Mouse (Mus musculus) forebrain, postnatal 0 days (tissue): ENCODE data around the gene Ganab. TPM values are rescaled to one million over a fixed set of nuclear protein-coding genes. Genes with fewer than 3 reads are reported as not detected.

Experiments
- ATAC-seq: fragments of 200-750 bp; cut with Nextera tagmentation; 2 replicates; pipeline ENCODE4 v1.8.0; 2017; ENCODE audit warnings: mild to moderate bottlenecking, moderate library complexity
- DNase-seq: peaks from one replicate; pipeline ENCODE4 v3.0.0-alpha.2; 2015
- H3K27ac ChIP-seq: fragments of 300-500 bp; sonication (generic); 2 replicates; pipeline ENCODE4 v1.5.1; 2014; ENCODE audit warnings: low read depth, mild to moderate bottlenecking, antibody characterized with exemption, low read length, moderate library complexity, mixed read lengths
- H3K27me3 ChIP-seq: fragments of 300-500 bp; sonication (generic); 2 replicates; pipeline ENCODE4 v1.6.1; 2014; ENCODE audit warnings: mild to moderate bottlenecking, low read length, mixed read lengths; ENCODE audit not compliant: insufficient read depth
- H3K36me3 ChIP-seq: fragments of 300-500 bp; sonication (generic); 2 replicates; pipeline ENCODE4 v1.6.1; 2014; ENCODE audit warnings: mild to moderate bottlenecking, moderate library complexity; ENCODE audit not compliant: insufficient read depth
- H3K4me1 ChIP-seq: fragments of 300-500 bp; sonication (generic); 2 replicates; pipeline ENCODE4 v1.6.1; 2014; ENCODE audit warnings: antibody characterized with exemption; ENCODE audit not compliant: insufficient read depth
- H3K4me2 ChIP-seq: fragments of 300-500 bp; sonication (generic); 2 replicates; pipeline ENCODE4 v1.6.1; 2014; ENCODE audit warnings: low read depth, mild to moderate bottlenecking, moderate library complexity
- H3K4me3 ChIP-seq: fragments of 300-500 bp; sonication (generic); 2 replicates; pipeline ENCODE4 v1.5.1; 2014; ENCODE audit warnings: low read depth, low read length, mixed read lengths
- H3K9ac ChIP-seq: fragments of 300-500 bp; sonication (generic); 2 replicates; pipeline ENCODE4 v1.6.1; 2014; ENCODE audit warnings: mild to moderate bottlenecking
- H3K9me3 ChIP-seq: fragments of 300-500 bp; sonication (generic); 2 replicates; pipeline ENCODE4 v1.6.1; 2016; ENCODE audit warnings: low read length
- CTCF ChIP-seq: sonication (generic); IDR thresholded peaks from 2 replicates; pipeline ENCODE4 v1.5.1; 2016; ENCODE audit warnings: antibody characterized with exemption, control low read depth, low read depth
- WGBS: fragments of 180-500 bp; shearing (Covaris S2); extraction: QIAGEN DNeasy Blood & Tissue Kit; methylation state at CpG from one replicate; pipeline ENCODE4 v1.1.7; 2014; 5-methylcytosine and 5-hydroxymethylcytosine counted together
- polyA plus RNA-seq: library from polyadenylated mRNA; unstranded; fragments of >200 nt; fragmentation: Nextera tagmentation; extraction: Ambion mirVana; gene quantifications from 2 replicates; pipeline ENCODE4 v1.2.1, GENCODE M21; 2015
- total RNA-seq: library from RNA; depleted of rRNA; stranded (reverse); fragments of >200 nt; gene quantifications from 2 replicates; pipeline ENCODE4 v1.2.3, GENCODE M21; 2014

Ganab gene
- total and polyA plus RNA-seq, 2 experiments from 2014 or later, result 54.0 to 96.7 TPM

GRCm38 (mm10) chr19:8920836-8921291, 23.0 kb downstream of the Ganab start:
- H3K9me3 ChIP-seq, result no peaks in the 10 kb centered on the region
- H3K9ac ChIP-seq, result peak overlapping the region; percentile 76
- TF ChIP-seq CTCF, result no peak
- peak overlapping the region; percentile 79 for H3K4me2 ChIP-seq
- peak overlapping the region; percentile 89 for H3K4me3 ChIP-seq
- H3K36me3 ChIP-seq, result peaks cover 14% of the 10 kb centered on the region
- ATAC-seq (no peak), DNase-seq (peak; percentile 44)
- H3K27me3 ChIP-seq, result no peaks in the 10 kb centered on the region
- peaks cover 14% of the 10 kb centered on the region for H3K4me1 ChIP-seq
- 2% methylated on average over 6 of the region's 6 CpGs for WGBS
- H3K27ac ChIP-seq, result peak overlapping the region; percentile 86

- Histone ChIP-seq H3K4me2 (peak overlapping the region; percentile 79; the same call in 1 of the 2 replicates), H3K9me3 (no peaks in the 10 kb centered on the region), H3K9ac (no peak overlapping the region), H3K27me3 (no peaks in the 10 kb centered on the region), H3K4me1 (peaks cover 14% of the 10 kb centered on the region), H3K27ac (no peak overlapping the region), H3K4me3 (peak overlapping the region; percentile 89; the same call in 1 of the 2 replicates), H3K36me3 (peaks cover 11% of the 10 kb centered on the region; the same call in 1 of the 2 replicates)
- ATAC-seq, result no peak
- WGBS, result 87% methylated on average over 9 of the region's 9 CpGs
- no peak for TF ChIP-seq CTCF
- DNase-seq, result no peak
Measured at GRCm38 (mm10) chr19:8921741-8922140, 23.9 kb downstream of the Ganab start.

GRCm38 (mm10) chr19:8926766-8927165, 28.9 kb downstream of the Ganab start:
- H3K4me3 ChIP-seq, result no peak overlapping the region
- H3K27me3 ChIP-seq, result no peaks in the 10 kb centered on the region
- no peak overlapping the region for H3K27ac ChIP-seq
- WGBS, result 93% methylated on average over 2 of the region's 2 CpGs
- H3K9ac ChIP-seq, result no peak overlapping the region
- no peaks in the 10 kb centered on the region for H3K9me3 ChIP-seq
- no peak for ATAC-seq
- no peak for TF ChIP-seq CTCF
- no peak overlapping the region for H3K4me2 ChIP-seq
- no peak for DNase-seq
- peaks cover 5% of the 10 kb centered on the region for H3K4me1 ChIP-seq
- H3K36me3 ChIP-seq, result peaks cover 16% of the 10 kb centered on the region; the same call in 1 of the 2 replicates

GRCm38 (mm10) chr19:8927891-8928525, 30.1 kb downstream of the Ganab start:
- DNase-seq (no peak), ATAC-seq (no peak)
- WGBS, result 94% methylated on average over 12 of the region's 12 CpGs
- Histone ChIP-seq H3K9ac (no peak overlapping the region), H3K27me3 (no peaks in the 10 kb centered on the region), H3K4me3 (no peak overlapping the region), H3K4me2 (no peak overlapping the region), H3K27ac (no peak overlapping the region), H3K9me3 (no peaks in the 10 kb centered on the region), H3K4me1 (peaks cover 4% of the 10 kb centered on the region; the same call in 1 of the 2 replicates), H3K36me3 (peaks cover 16% of the 10 kb centered on the region; the same call in 1 of the 2 replicates)
- no peak for TF ChIP-seq CTCF

GRCm38 (mm10) chr19:8928689-8929223, 30.9 kb downstream of the Ganab start:
- H3K36me3 ChIP-seq, result peaks cover 16% of the 10 kb centered on the region; the same call in 1 of the 2 replicates
- no peak overlapping the region for H3K27ac ChIP-seq
- peak overlapping the region; percentile 57; the same call in 1 of the 2 replicates for H3K9ac ChIP-seq
- peaks cover 4% of the 10 kb centered on the region; the same call in 1 of the 2 replicates for H3K4me1 ChIP-seq
- DNase-seq (no peak), ATAC-seq (peak; percentile 23)
- H3K4me3 ChIP-seq, result peak overlapping the region; percentile 44
- WGBS, result 13% methylated on average over 16 of the region's 16 CpGs
- no peak for TF ChIP-seq CTCF
- H3K9me3 ChIP-seq, result no peaks in the 10 kb centered on the region
- H3K27me3 ChIP-seq, result no peaks in the 10 kb centered on the region
- H3K4me2 ChIP-seq, result peak overlapping the region; percentile 61

- DNase-seq, result peak; percentile 49
- peaks cover 4% of the 10 kb centered on the region; the same call in 1 of the 2 replicates for H3K4me1 ChIP-seq
- peak within 1 kb of the TSS; percentile 35; the same call in 1 of the 2 replicates for H3K27ac ChIP-seq
- 3% methylated on average over 70 of the region's 74 CpGs for WGBS
- peaks cover 16% of the 10 kb centered on the region; the same call in 1 of the 2 replicates for H3K36me3 ChIP-seq
- ATAC-seq, result peak; percentile 65
- peak within 1 kb of the TSS; percentile 44 for H3K4me3 ChIP-seq
- H3K9me3 ChIP-seq, result no peaks in the 10 kb centered on the region
- peak; percentile 55 for TF ChIP-seq CTCF
- H3K9ac ChIP-seq, result peak within 1 kb of the TSS; percentile 57
- no peaks in the 10 kb centered on the region for H3K27me3 ChIP-seq
- H3K4me2 ChIP-seq, result peak within 1 kb of the TSS; percentile 61
Measured at GRCm38 (mm10) chr19:8929224-8930088, 31.6 kb downstream of the Ganab start, which contains the start of the genes Rom1 and Eml3. TSS of gene Rom1 (minus strand) at chr19:8929356. TSS of gene Eml3 (plus strand) at chr19:8929552.
